Mouse (Mus musculus) stomach, embryonic 14.5 days (tissue): ENCODE results near the gene Sh3bp5. TPM values are rescaled to one million over a fixed set of nuclear protein-coding genes. Genes with fewer than 3 reads are reported as not detected.

ENCODE experiments used
- ATAC-seq: fragments of 200-750 bp; cut with Nextera tagmentation; 2 replicates; pipeline ENCODE4 v1.8.0; 2017; ENCODE audit warnings: low read depth, moderate TSS enrichment; ENCODE audit not compliant: insufficient number of reproducible peaks, insufficient read depth, low FRiP score
- H3K27ac ChIP-seq: fragments of 300-500 bp; sonication (generic); 2 replicates; pipeline ENCODE4 v1.5.1; 2014; ENCODE audit warnings: mild to moderate bottlenecking, low read length, moderate library complexity, mixed read lengths
- H3K27me3 ChIP-seq: fragments of 300-500 bp; sonication (generic); 2 replicates; pipeline ENCODE4 v1.6.1; 2014; ENCODE audit warnings: low read length, control low read depth, mixed read lengths; ENCODE audit not compliant: control insufficient read depth, insufficient read depth
- H3K36me3 ChIP-seq: fragments of 300-500 bp; sonication (generic); 2 replicates; pipeline ENCODE4 v1.6.1; 2014; ENCODE audit warnings: mild to moderate bottlenecking, control low read depth, low read length, moderate library complexity, mixed read lengths; ENCODE audit not compliant: control insufficient read depth, insufficient read depth
- H3K4me1 ChIP-seq: fragments of 300-500 bp; sonication (generic); 2 replicates; pipeline ENCODE4 v1.6.1; 2014; ENCODE audit warnings: low read length, control low read depth, mixed read lengths; ENCODE audit not compliant: control insufficient read depth, insufficient read depth
- H3K4me2 ChIP-seq: fragments of 300-500 bp; sonication (generic); replicated peaks from 2 replicates; pipeline ENCODE4 v1.6.1; 2014; ENCODE audit warnings: low read depth, low read length, control low read depth
- H3K4me3 ChIP-seq: fragments of 300-500 bp; sonication (generic); 2 replicates; pipeline ENCODE4 v1.5.1; 2014; ENCODE audit warnings: low read depth, low read length, control low read depth
- H3K9ac ChIP-seq: fragments of 300-500 bp; sonication (generic); replicated peaks from 2 replicates; pipeline ENCODE4 v1.6.1; 2014; ENCODE audit warnings: low read depth, mild to moderate bottlenecking, control low read depth, low read length, moderate library complexity, mixed read lengths
- H3K9me3 ChIP-seq: fragments of 300-500 bp; sonication (generic); 2 replicates; pipeline ENCODE4 v1.6.1; 2016; ENCODE audit warnings: low read depth, low read length, control low read depth; ENCODE audit not compliant: control insufficient read depth
- WGBS: fragments of 180-500 bp; shearing (Covaris S2); extraction: QIAGEN DNeasy Blood & Tissue Kit; methylation state at CpG from one replicate; pipeline ENCODE4 v1.1.7; 2014; 5-methylcytosine and 5-hydroxymethylcytosine counted together
- polyA plus RNA-seq: library from polyadenylated mRNA; unstranded; fragments of >200 nt; fragmentation: Nextera tagmentation; extraction: Ambion mirVana; gene quantifications from 2 replicates; pipeline ENCODE4 v1.2.1, GENCODE M21; 2014

Sh3bp5 gene
- polyA plus RNA-seq, 1 experiment from 2014 or later, result 8.9 TPM

- no peaks in the 10 kb centered on the region for H3K9me3 ChIP-seq
- H3K4me1 ChIP-seq, result no peaks in the 10 kb centered on the region
- no peak overlapping the region for H3K4me3 ChIP-seq
- no peak overlapping the region for H3K27ac ChIP-seq
- no peak overlapping the region for H3K9ac ChIP-seq
- 77% methylated on average over 10 of the region's 10 CpGs for WGBS
- no peak overlapping the region for H3K4me2 ChIP-seq
- no peaks in the 10 kb centered on the region for H3K27me3 ChIP-seq
- no peaks in the 10 kb centered on the region for H3K36me3 ChIP-seq
- ATAC-seq, result no peak
These were observed 116.3 kb downstream of the Sh3bp5 start for GRCm38 (mm10) chr14:31319546-31319945.

DNA sequence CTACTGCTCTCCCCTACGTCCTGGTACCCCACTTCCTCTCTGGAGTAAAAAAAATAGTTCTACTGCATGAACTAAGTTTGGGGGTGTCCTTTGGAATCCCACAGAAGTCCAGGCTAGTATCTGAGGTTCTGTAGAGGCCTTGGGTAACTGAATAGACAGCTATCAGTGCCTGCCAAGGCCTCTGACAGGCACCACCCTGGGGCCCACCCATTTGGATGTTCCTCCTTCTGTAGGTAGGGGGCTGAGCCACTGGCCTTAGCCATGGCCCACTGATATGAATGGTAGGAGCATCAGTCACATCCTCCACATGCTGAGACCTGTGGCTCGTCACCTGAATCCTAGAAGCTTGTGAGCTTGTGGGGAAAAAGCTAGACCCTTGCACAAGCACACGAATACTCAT is 118.1 kb downstream of the Sh3bp5 start:
- H3K27me3 ChIP-seq, result no peaks in the 10 kb centered on the region
- no peaks in the 10 kb centered on the region for H3K36me3 ChIP-seq
- no peak overlapping the region for H3K9ac ChIP-seq
- no peaks in the 10 kb centered on the region for H3K4me1 ChIP-seq
- H3K9me3 ChIP-seq, result no peaks in the 10 kb centered on the region
- no peak overlapping the region for H3K4me2 ChIP-seq
- no peak for ATAC-seq
- no peak overlapping the region for H3K27ac ChIP-seq
- 86% methylated on average over 3 of the region's 3 CpGs for WGBS
- no peak overlapping the region for H3K4me3 ChIP-seq

- WGBS, result 53% methylated on average over 12 of the region's 12 CpGs
- no peak for ATAC-seq
These were observed 119.3 kb downstream of the Sh3bp5 start for GRCm38 (mm10) chr14:31316613-31317012.

GRCm38 (mm10) chr14:31313192-31313591 is 122.7 kb downstream of the Sh3bp5 start:
- H3K4me3 ChIP-seq, result no peak overlapping the region
- 71% methylated on average over 3 of the region's 3 CpGs for WGBS
- no peaks in the 10 kb centered on the region for H3K9me3 ChIP-seq
- H3K9ac ChIP-seq, result no peak overlapping the region
- H3K4me1 ChIP-seq, result no peaks in the 10 kb centered on the region
- H3K27ac ChIP-seq, result no peak overlapping the region
- no peak overlapping the region for H3K4me2 ChIP-seq
- ATAC-seq, result no peak
- H3K27me3 ChIP-seq, result no peaks in the 10 kb centered on the region
- no peaks in the 10 kb centered on the region for H3K36me3 ChIP-seq

More at GRCm38 (mm10) chr14:31316613-31317012, 119.3 kb downstream of the Sh3bp5 start:
- Histone ChIP-seq H3K9ac (no peak overlapping the region), H3K9me3 (no peaks in the 10 kb centered on the region), H3K27ac (no peak overlapping the region), H3K4me2 (no peak overlapping the region), H3K4me3 (no peak overlapping the region), H3K27me3 (no peaks in the 10 kb centered on the region), H3K4me1 (no peaks in the 10 kb centered on the region), H3K36me3 (no peaks in the 10 kb centered on the region)

Other genes with a start within 250 kb of the Sh3bp5 start
- 1.3 and 3.2 TPM in 2 replicates for gene Tnnc1, start 227.8 kb downstream of the Sh3bp5 start, polyA plus RNA-seq
- gene Nisch, start 219.1 kb downstream of the Sh3bp5 start, polyA plus RNA-seq, result 347 and 368 TPM in 2 replicates
- gene Sema3g, start 218.2 kb downstream of the Sh3bp5 start, polyA plus RNA-seq, result 0.34 and 0.43 TPM in 2 replicates
- 11.3 and 13.5 TPM in 2 replicates for gene Phf7, start 184.8 kb downstream of the Sh3bp5 start, polyA plus RNA-seq
- gene Bap1, start 184.6 kb downstream of the Sh3bp5 start, polyA plus RNA-seq, result 73.1 and 73.7 TPM in 2 replicates
- gene Dnah1, start 112.2 kb downstream of the Sh3bp5 start, polyA plus RNA-seq, result 7.0 and 10.2 TPM in 2 replicates
- 42.1 and 45.1 TPM in 2 replicates for gene Capn7, start 99.4 kb downstream of the Sh3bp5 start, polyA plus RNA-seq
- 21.6 and 22.4 TPM in 2 replicates for gene Eaf1, start 58.3 kb upstream of the Sh3bp5 start, polyA plus RNA-seq
- gene Mettl6, start 59.0 kb upstream of the Sh3bp5 start, polyA plus RNA-seq, result 62.2 and 65.9 TPM in 2 replicates
- 0.45 and 0.54 TPM in 2 replicates for gene Colq, start 155.3 kb upstream of the Sh3bp5 start, polyA plus RNA-seq
- gene Gm49387, start 204.8 kb upstream of the Sh3bp5 start, polyA plus RNA-seq, result 2.8 TPM in 1 of 2 replicates, not detected in the other
- gene Btd, start 204.9 kb upstream of the Sh3bp5 start, polyA plus RNA-seq, result 33.7 and 35.3 TPM in 2 replicates
- 11.1 and 16.5 TPM in 2 replicates for gene Hacl1, start 205.2 kb upstream of the Sh3bp5 start, polyA plus RNA-seq